In genomic region chr3:117357367-117357766, GRCm38 (mm10) we compare ENCODE assay signal across 36 mouse cellular contexts. TPM values are rescaled to one million over a fixed set of nuclear protein-coding genes. Genes with fewer than 3 reads are reported as not detected.
DNase-seq lines count a peak whose midpoint lies in the region; ATAC-seq and TF ChIP-seq lines count a peak whose summit lies in the region.
"Had no signal": no experiment of that assay in that cellular context is flagged by ENCODE, and none has a peak within 500 bp of the region (broad histone marks: within the 10 kb centered on the region; RNA-seq: fewer than 3 reads in every experiment).

No protein-coding gene starts in this region.

- H3K36me3 ChIP-seq in hindbrain, postnatal 0 days (ENCODE audit: insufficient read depth, low read length), result no peaks in the 10 kb centered on the region
- H3K36me3 ChIP-seq in hindbrain, embryonic 16.5 days (ENCODE audit: control insufficient read depth, insufficient read depth, low read length), result no peaks in the 10 kb centered on the region
- no peaks in the 10 kb centered on the region for H3K36me3 ChIP-seq in midbrain, embryonic 15.5 days (replicated peaks)
- no peaks in the 10 kb centered on the region for H3K36me3 ChIP-seq in midbrain, embryonic 11.5 days (ENCODE audit: control insufficient read depth, insufficient read depth, low read length)
- H3K36me3 ChIP-seq in CH12.LX (replicated peaks in 1 of 2; ENCODE audit: control insufficient read depth in 1 of 2, insufficient read depth in 1 of 2, low read length in 1 of 2), result no peaks in the 10 kb centered on the region
- H3K36me3 ChIP-seq: embryonic facial prominence, embryonic 10.5 days; embryonic facial prominence, embryonic 15.5 days; forebrain, embryonic 12.5 days; heart, embryonic 13.5 days; kidney, embryonic 15.5 days; limb, embryonic 10.5 days; limb, embryonic 15.5 days; liver, embryonic 13.5 days; neural tube, embryonic 13.5 days had no signal

- in situ Hi-C loops in CH12.LX (cut with MboI; ENCODE audit: low pct_ligation_motif_present, low pct_unique_long_range_greater_than_20kb, low sequenced_read_pairs), result no loop called here

- H3K9me3 ChIP-seq in hindbrain, postnatal 0 days (ENCODE audit: low read length), result no peaks in the 10 kb centered on the region
- H3K9me3 ChIP-seq in hindbrain, embryonic 16.5 days (ENCODE audit: control insufficient read depth, low read length), result no peaks in the 10 kb centered on the region
- H3K9me3 ChIP-seq in midbrain, embryonic 15.5 days, result no peaks in the 10 kb centered on the region
- no peaks in the 10 kb centered on the region for H3K9me3 ChIP-seq in midbrain, embryonic 11.5 days (ENCODE audit: control insufficient read depth, low read length)
- H3K9me3 ChIP-seq in CH12.LX (replicated peaks; ENCODE audit: low read length), result no peaks in the 10 kb centered on the region
- H3K9me3 ChIP-seq: embryonic facial prominence, embryonic 10.5 days; embryonic facial prominence, embryonic 15.5 days; forebrain, embryonic 12.5 days; heart, embryonic 13.5 days; kidney, embryonic 15.5 days; limb, embryonic 10.5 days; limb, embryonic 15.5 days; liver, embryonic 13.5 days; neural tube, embryonic 13.5 days had no signal

- TF ChIP-seq EP300 in CH12.LX (IDR thresholded peaks at IDR 0.05; ENCODE audit: low read length), result no peak

- no peak overlapping the region for H3K9ac ChIP-seq in hindbrain, postnatal 0 days (replicated peaks; ENCODE audit: low read length)
- no peak overlapping the region for H3K9ac ChIP-seq in hindbrain, embryonic 16.5 days (ENCODE audit: low read depth, low read length)
- no peak overlapping the region for H3K9ac ChIP-seq in midbrain, embryonic 15.5 days
- no peak overlapping the region for H3K9ac ChIP-seq in midbrain, embryonic 11.5 days (ENCODE audit: low read length)
- no peak overlapping the region for H3K9ac ChIP-seq in CH12.LX (ENCODE audit: insufficient read depth, low read depth)
- H3K9ac ChIP-seq: embryonic facial prominence, embryonic 15.5 days; forebrain, embryonic 12.5 days; heart, embryonic 13.5 days; hindbrain, embryonic 14.5 days; kidney, embryonic 15.5 days; limb, embryonic 15.5 days; liver, embryonic 13.5 days; neural tube, embryonic 13.5 days had no signal

- dilution Hi-C loops in CH12.LX (cut with MboI; ENCODE audit: extremely low pct_ligation_motif_present, extremely low pct_unique_long_range_greater_than_20kb, low sequenced_read_pairs), result no loop called here

- no peak for DNase-seq in hindbrain, postnatal 0 days (ENCODE audit: low spot score)
- no peak for DNase-seq in midbrain, embryonic 11.5 days (ENCODE audit: low spot score, missing footprints)
- DNase-seq in CH12.LX (ENCODE audit: extremely low read depth), result no peak
- no peak for DNase-seq in kidney, postnatal 14 days
- DNase-seq: adrenal gland, adult 8-10 months; B cell, adult 2 months; cerebellum, adult 11-12 months; cerebellum, postnatal 10 days; gastrocnemius, postnatal 10 days; heart, postnatal 10 days; kidney, adult 18-20 months; kidney, postnatal 36 days; liver, embryonic 13.5 days; lung, adult 18-20 months; lung, postnatal 4 days; right cerebral cortex, postnatal 25 days; spleen, adult 18-20 months; thymus, adult 2 months; thymus, postnatal 36 days had no signal

- no peak for ATAC-seq in hindbrain, postnatal 0 days
- ATAC-seq in hindbrain, embryonic 16.5 days, result no peak
- no peak for ATAC-seq in midbrain, embryonic 15.5 days (replicated peaks)
- ATAC-seq in midbrain, embryonic 11.5 days (ENCODE audit: low FRiP score), result no peak
- ATAC-seq: lung, postnatal 0 days had no signal

- no peak overlapping the region for H3K27ac ChIP-seq in hindbrain, postnatal 0 days
- no peak overlapping the region for H3K27ac ChIP-seq in hindbrain, embryonic 16.5 days (ENCODE audit: low read depth, low read length)
- H3K27ac ChIP-seq in midbrain, embryonic 15.5 days, result no peak overlapping the region
- H3K27ac ChIP-seq in midbrain, embryonic 11.5 days (ENCODE audit: low read depth, low read length), result no peak overlapping the region
- H3K27ac ChIP-seq in CH12.LX (ENCODE audit: insufficient read depth, low read depth), result no peak overlapping the region
- H3K27ac ChIP-seq in cortical plate, adult 2 months (ENCODE audit: insufficient read depth, low read length), result peak overlapping the region; percentile 47; the same call in 1 of the 2 replicates
- H3K27ac ChIP-seq: embryonic facial prominence, embryonic 10.5 days; embryonic facial prominence, embryonic 15.5 days; forebrain, embryonic 12.5 days; heart, embryonic 13.5 days; hindbrain, embryonic 14.5 days; kidney, embryonic 15.5 days; limb, embryonic 10.5 days; limb, embryonic 15.5 days; liver, embryonic 13.5 days; neural tube, embryonic 13.5 days; stomach, postnatal 0 days had no signal

- peak overlapping the region; percentile 68 for H3K4me2 ChIP-seq in hindbrain, postnatal 0 days (ENCODE audit: low read depth, low read length)
- no peak overlapping the region for H3K4me2 ChIP-seq in hindbrain, embryonic 16.5 days (ENCODE audit: low read length)
- H3K4me2 ChIP-seq in midbrain, embryonic 15.5 days, result 0 out of 2 replicates have a peak overlapping the region, but pooled peaks have one; percentile 4
- H3K4me2 ChIP-seq in midbrain, embryonic 11.5 days, result no peak overlapping the region
- H3K4me2 ChIP-seq in CH12.LX (ENCODE audit: insufficient read depth, low read depth, poor library complexity, severe bottlenecking), result no peak overlapping the region
- H3K4me2 ChIP-seq: embryonic facial prominence, embryonic 15.5 days; forebrain, embryonic 12.5 days; heart, embryonic 13.5 days; hindbrain, embryonic 14.5 days; kidney, embryonic 15.5 days; limb, embryonic 15.5 days; liver, embryonic 13.5 days; neural tube, embryonic 13.5 days had no signal

- WGBS in hindbrain, postnatal 0 days, result 82% methylated on average over 3 of the region's 3 CpGs
- WGBS in hindbrain, embryonic 16.5 days, result 88% methylated on average over 3 of the region's 3 CpGs
- WGBS in midbrain, embryonic 15.5 days, result 79% methylated on average over 3 of the region's 3 CpGs
- 85% methylated on average over 3 of the region's 3 CpGs for WGBS in midbrain, embryonic 11.5 days

- TF ChIP-seq POLR2A in CH12.LX (IDR thresholded peaks at IDR 0.05; ENCODE audit: low read depth, low read length), result no peak
- no peak for TF ChIP-seq POLR2A in cortical plate, adult 2 months (IDR thresholded peaks at IDR 0.05; ENCODE audit: extremely low read depth, insufficient read depth, low read length)

- H3K4me1 ChIP-seq in hindbrain, postnatal 0 days (ENCODE audit: insufficient read depth, low read length), result no peaks in the 10 kb centered on the region
- peaks cover 6% of the 10 kb centered on the region; the same call in 1 of the 2 replicates for H3K4me1 ChIP-seq in hindbrain, embryonic 16.5 days (ENCODE audit: control insufficient read depth, insufficient read depth, low read depth, low read length)
- H3K4me1 ChIP-seq in midbrain, embryonic 15.5 days, result peaks cover 5% of the 10 kb centered on the region
- H3K4me1 ChIP-seq in midbrain, embryonic 11.5 days (ENCODE audit: control insufficient read depth, insufficient read depth, low read length), result 0 out of 2 replicates have a peak, but pooled peaks cover 4% of the 10 kb centered on the region
- peaks cover 2 to 17% of the 10 kb centered on the region in 2 experiments; a peak in 2 of 4 replicates for H3K4me1 ChIP-seq in CH12.LX (ENCODE audit: control insufficient read depth in 1 of 2, insufficient read depth in 2 of 2)
- peaks cover 10% of the 10 kb centered on the region for H3K4me1 ChIP-seq in cortical plate, adult 2 months (ENCODE audit: control insufficient read depth, insufficient read depth, low read length)
- H3K4me1 ChIP-seq: liver, embryonic 13.5 days had no signal

- no peak for TF ChIP-seq RAD21 in CH12.LX (IDR thresholded peaks at IDR 0.05; ENCODE audit: low read depth, low read length)

- no peak for TF ChIP-seq CTCF in hindbrain, postnatal 0 days (IDR thresholded peaks at IDR 0.05; ENCODE audit: low read depth)
- no peak for TF ChIP-seq CTCF in CH12.LX (conservative IDR thresholded peaks at IDR 0.05 in 1 of 2, IDR thresholded peaks at IDR 0.05 in 1 of 2; ENCODE audit: low read depth in 2 of 2, low read length in 2 of 2)
- no peak for TF ChIP-seq CTCF in cortical plate, adult 2 months (IDR thresholded peaks at IDR 0.05; ENCODE audit: extremely low read depth, insufficient read depth, low read length)

- H3K79me2 ChIP-seq in CH12.LX (replicated peaks; ENCODE audit: control insufficient read depth, extremely low read depth, insufficient read depth, poor library complexity, severe bottlenecking), result no peaks in the 10 kb centered on the region

- no peak overlapping the region for H3K4me3 ChIP-seq in hindbrain, postnatal 0 days (ENCODE audit: low read length)
- H3K4me3 ChIP-seq in hindbrain, embryonic 16.5 days (ENCODE audit: low read length), result no peak overlapping the region
- no peak overlapping the region for H3K4me3 ChIP-seq in midbrain, embryonic 15.5 days
- no peak overlapping the region for H3K4me3 ChIP-seq in midbrain, embryonic 11.5 days (ENCODE audit: low read depth, low read length)
- H3K4me3 ChIP-seq in CH12.LX (replicated peaks in 1 of 3; ENCODE audit: low read depth in 2 of 3, low read length in 2 of 3, poor library complexity in 1 of 3), result no peak overlapping the region
- H3K4me3 ChIP-seq in cortical plate, adult 2 months (ENCODE audit: insufficient read depth, low read length), result peak overlapping the region; percentile 55
- H3K4me3 ChIP-seq: embryonic facial prominence, embryonic 10.5 days; embryonic facial prominence, embryonic 15.5 days; forebrain, embryonic 12.5 days; heart, embryonic 13.5 days; kidney, embryonic 15.5 days; limb, embryonic 10.5 days; limb, embryonic 15.5 days; liver, embryonic 13.5 days; megakaryocyte, embryonic 14.5 days; neural tube, embryonic 13.5 days had no signal

- H3K27me3 ChIP-seq in hindbrain, postnatal 0 days (ENCODE audit: insufficient read depth, low read length), result no peaks in the 10 kb centered on the region
- H3K27me3 ChIP-seq in hindbrain, embryonic 16.5 days (replicated peaks; ENCODE audit: control insufficient read depth, insufficient read depth, low read length), result no peaks in the 10 kb centered on the region
- no peaks in the 10 kb centered on the region for H3K27me3 ChIP-seq in midbrain, embryonic 15.5 days (replicated peaks)
- peaks cover 2% of the 10 kb centered on the region; the same call in 1 of the 2 replicates for H3K27me3 ChIP-seq in midbrain, embryonic 11.5 days (ENCODE audit: control insufficient read depth, insufficient read depth, low read length)
- H3K27me3 ChIP-seq in CH12.LX (replicated peaks), result no peaks in the 10 kb centered on the region
- H3K27me3 ChIP-seq: embryonic facial prominence, embryonic 15.5 days had no signal

RNA-seq across cellular contexts. Expression of gene Plppr4, which starts 3.3 kb away (rescaled TPM):
- 64.1 and 83.1 TPM in 2 replicates for total RNA-seq in hindbrain, postnatal 0 days (2014; rRNA removed)
- 43.1 and 50.8 TPM in 2 replicates for polyA plus RNA-seq in hindbrain, postnatal 0 days (2015; fragmentation: Nextera tagmentation; extraction: Ambion mirVana)
- polyA plus RNA-seq in hindbrain, embryonic 16.5 days (2015; fragmentation: Nextera tagmentation; extraction: Ambion mirVana), result 37.3 and 41.3 TPM in 2 replicates
- polyA plus RNA-seq in midbrain, embryonic 15.5 days (2015; fragmentation: Nextera tagmentation; extraction: Ambion mirVana), result 28.0 and 29.0 TPM in 2 replicates
- polyA plus RNA-seq in midbrain, embryonic 11.5 days (2014; fragmentation: Nextera tagmentation; extraction: Ambion mirVana), result 0.27 and 0.55 TPM in 2 replicates
- total RNA-seq in CH12.LX (2012; rRNA removed), result not detected in 2 replicates
- total RNA-seq in CH12.LX (2014; rRNA removed), result not detected in 2 replicates
- polyA plus RNA-seq in CH12.LX (2012; ENCODE audit: insufficient read length, low read depth), result not detected in 2 replicates
- 85.7 and 95.5 TPM in 2 replicates for polyA plus RNA-seq in cortical plate, adult 2 months (2012; rRNA removed)
- total RNA-seq: ES-E14; hematopoietic stem cell, adult 5-6 weeks had no signal

Comparison
In these comparisons a context has a peak if more than half of its experiments do, and no peak if none do; other contexts are left out.
1. H3K4me2 ChIP-seq: peak in hindbrain, postnatal 0 days (single experiment) and midbrain, embryonic 15.5 days (single experiment); none in hindbrain, embryonic 16.5 days (single experiment), midbrain, embryonic 11.5 days (single experiment) and CH12.LX (single experiment).
2. RNA of gene Plppr4, which starts 3.3 kb away (polyA plus RNA-seq): 85.7 to 95.5 TPM in cortical plate, adult 2 months, 43.1 to 50.8 TPM in hindbrain, postnatal 0 days, 37.3 to 41.3 TPM in hindbrain, embryonic 16.5 days and 28.0 to 29.0 TPM in midbrain, embryonic 15.5 days; 0.27 to 0.55 TPM in midbrain, embryonic 11.5 days and not detected in CH12.LX; every median in the first group is over 10 times any median in the second.